Mouse (Mus musculus): ENCODE data around the gene Suclg2.

The Suclg2 gene

DNA sequence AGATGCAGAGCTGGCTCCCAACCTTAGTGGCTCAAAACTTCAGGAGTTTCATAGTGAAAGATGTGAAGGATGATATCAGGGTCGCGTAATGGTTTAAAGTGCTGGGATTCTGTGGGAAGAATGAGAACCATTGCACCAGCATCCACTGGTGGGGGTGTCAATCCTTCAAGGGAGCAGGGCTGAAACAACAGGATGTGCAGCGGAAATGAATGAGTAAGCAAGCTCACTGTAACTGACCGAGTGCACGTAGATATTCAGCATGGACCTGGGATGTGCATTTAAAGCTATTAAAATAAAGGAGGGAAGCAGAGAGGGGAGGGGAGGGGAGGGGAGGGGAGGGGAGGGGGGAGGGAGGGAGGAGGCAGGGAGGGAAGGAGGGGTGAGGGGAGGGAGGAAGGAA, 18.4 kb downstream of the Suclg2 start:
- no peak for DNase-seq (ENCODE audit: low spot score in 2 of 2)

DNA sequence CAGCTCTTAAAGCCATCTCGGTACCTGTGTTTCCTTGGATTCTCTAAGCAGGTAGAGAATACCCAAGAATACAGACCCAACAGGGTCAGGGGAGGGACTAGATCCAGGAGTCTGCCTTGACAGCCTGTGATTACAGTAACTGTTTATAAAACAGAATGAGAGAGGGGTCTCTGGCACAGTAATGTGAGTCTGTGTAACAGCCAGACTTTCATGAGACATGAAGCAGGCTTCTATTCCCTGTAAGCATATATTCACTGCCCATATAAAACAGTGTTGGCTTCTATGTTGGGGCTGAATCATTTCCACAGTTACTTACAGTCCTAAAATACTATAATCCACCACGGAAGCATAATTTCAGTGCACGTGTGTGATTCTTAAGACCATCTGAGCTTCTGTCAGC, 19.3 kb downstream of the Suclg2 start:
- no peak for DNase-seq (ENCODE audit: low spot score in 2 of 2)

DNA sequence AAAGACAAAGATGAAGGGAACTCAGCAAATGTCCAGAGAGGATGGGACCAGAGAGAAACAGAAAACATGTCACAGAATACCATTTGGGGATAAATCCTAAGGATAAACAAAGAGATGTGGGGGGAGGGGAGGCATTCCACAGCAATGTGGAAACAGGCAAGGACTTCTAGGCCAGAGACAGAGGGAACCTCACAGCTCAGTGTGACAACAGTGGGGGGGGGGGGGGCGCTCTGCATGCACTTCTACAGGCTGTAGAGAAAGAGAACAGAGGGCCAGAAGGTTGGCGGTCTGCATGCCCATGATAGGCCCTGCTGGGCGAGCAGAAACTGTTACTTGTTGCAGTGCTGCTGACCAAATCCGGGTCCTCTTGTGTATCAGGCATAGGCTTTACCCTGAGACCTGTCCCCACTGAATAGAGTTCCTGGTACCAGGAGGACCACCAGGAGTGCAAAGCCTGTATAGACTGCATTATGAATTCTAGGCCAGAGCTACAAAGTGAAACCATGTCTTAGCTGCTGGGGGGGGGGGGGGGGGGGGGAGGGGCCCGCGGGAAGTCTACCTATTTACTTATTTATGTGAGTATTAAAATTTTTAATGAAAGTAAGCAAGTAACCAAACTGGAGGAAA, 20.0 kb downstream of the Suclg2 start:
- DNase-seq (ENCODE audit: low spot score in 2 of 2), result no peak

DNA sequence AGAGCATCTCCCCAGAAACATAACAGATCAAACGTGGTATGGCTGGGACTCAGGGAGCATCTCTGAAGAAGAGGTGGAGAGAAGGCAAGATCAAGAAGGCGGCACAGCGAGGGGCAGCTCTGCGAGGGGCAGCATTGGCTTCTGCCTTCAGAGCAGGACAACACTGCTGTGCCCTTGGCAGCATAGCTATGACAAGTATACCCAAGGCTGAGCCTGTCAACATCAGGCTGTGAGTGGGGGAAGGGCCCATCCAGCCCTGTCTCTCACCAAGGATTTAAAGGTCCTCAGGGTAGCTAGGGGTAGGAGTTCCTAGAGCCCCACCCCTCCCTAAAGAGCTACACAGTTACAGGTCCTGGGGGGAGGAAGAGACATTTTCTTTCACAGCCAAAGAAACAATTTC, 23.7 kb downstream of the Suclg2 start:
- DNase-seq (ENCODE audit: low spot score in 2 of 2), result no peak

DNA sequence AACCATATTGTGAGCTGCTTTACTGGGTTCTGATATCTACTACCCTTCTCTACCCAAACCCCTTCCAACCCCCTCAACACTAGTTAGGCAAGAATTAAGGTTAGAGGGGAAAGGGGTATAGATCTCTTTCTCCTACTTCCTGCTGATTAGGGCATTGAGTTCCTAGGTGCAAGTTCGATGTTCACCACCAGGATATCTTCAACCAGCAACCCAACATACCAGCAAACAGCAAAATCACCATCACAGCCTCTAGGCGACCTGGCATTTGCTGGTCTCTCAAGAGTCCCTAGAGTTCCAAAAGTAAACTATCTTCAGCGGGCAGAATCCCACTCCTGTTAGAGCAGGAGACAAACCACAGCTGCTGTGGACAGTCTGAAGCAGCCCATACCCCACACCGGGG, 33.4 kb downstream of the Suclg2 start:
- no peak for DNase-seq (ENCODE audit: low spot score in 2 of 2)

DNA sequence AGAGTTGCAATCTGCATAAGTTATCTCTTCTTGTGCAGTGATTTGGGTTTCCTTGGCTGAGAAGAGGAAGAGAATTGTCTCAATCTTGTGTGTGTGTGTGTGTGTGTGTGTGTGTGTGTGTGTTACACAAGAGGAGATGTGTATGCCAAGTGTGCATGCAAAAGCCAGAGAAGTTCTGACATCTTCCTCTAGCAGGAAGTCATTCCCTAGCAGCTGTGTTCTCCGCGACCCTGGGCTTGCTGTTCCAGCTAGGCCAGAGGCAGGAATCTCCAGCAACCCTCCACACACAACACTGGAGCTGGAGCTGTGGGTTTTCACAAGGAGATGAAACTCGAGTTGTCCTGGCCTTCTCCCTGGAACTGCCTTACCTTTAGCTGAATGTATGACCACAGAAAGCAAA, 38.9 kb downstream of the Suclg2 start:
- no peak for DNase-seq (ENCODE audit: low spot score in 2 of 2)

DNA sequence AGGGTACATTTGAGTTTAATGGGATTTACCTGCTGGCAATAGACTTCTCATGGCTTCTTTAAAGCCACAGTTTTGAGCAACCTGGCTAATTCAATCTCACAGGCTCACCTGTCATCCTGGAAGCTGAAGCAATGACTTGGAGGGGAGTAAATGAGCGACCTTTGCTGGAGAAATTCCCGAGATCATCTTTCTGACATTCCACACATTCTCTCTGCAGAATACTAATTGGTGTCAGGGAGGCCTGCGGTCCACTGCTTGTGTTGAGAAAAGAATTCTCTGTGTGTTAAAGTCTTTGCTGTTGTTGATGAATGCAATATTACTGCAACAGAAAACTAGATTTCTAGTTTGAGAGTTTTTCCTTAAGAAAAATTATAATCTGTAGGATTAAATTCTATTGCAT, 39.3 kb downstream of the Suclg2 start:
- DNase-seq (ENCODE audit: low spot score in 2 of 2), result no peak

DNA sequence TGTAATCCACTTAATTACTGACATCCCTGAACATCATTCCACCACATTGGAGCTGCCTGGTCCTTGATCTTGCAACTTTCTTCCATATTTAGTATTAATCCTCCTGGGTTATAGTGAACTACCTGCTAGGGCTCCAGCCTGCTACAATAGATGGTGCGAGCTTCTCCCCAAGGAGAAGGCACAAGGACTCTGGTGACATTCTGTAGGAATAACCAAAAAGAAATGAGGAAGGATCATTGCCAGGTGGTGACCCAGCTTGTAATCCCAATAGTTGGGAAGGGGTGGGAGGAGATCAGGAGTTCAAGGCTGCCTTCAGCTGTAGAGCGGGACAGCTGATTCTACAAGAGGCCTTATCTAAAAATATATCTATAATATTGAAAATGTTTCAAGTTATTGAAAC, 41.6 kb downstream of the Suclg2 start:
- DNase-seq (ENCODE audit: low spot score in 2 of 2), result no peak

DNA sequence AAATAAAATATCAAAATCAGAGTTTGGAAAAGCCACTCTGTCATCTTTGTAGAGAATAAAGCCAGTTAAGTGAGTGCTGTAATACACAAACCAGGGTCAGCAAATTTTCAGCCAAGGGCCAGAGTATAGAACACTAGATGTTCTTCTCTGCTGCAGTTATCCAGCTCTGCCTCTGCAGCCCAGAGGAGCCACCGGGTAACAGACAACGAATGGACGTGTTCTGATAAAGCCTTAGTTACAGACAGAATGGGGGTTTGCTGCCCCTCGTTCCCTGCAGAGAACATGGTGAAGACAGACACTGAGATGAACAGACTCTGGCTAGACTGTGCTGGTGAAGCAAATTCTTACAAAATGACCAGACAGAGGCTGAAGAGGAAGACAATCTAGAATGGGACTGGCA, 42.2 kb downstream of the Suclg2 start:
- no peak for DNase-seq (ENCODE audit: low spot score in 2 of 2)

DNA sequence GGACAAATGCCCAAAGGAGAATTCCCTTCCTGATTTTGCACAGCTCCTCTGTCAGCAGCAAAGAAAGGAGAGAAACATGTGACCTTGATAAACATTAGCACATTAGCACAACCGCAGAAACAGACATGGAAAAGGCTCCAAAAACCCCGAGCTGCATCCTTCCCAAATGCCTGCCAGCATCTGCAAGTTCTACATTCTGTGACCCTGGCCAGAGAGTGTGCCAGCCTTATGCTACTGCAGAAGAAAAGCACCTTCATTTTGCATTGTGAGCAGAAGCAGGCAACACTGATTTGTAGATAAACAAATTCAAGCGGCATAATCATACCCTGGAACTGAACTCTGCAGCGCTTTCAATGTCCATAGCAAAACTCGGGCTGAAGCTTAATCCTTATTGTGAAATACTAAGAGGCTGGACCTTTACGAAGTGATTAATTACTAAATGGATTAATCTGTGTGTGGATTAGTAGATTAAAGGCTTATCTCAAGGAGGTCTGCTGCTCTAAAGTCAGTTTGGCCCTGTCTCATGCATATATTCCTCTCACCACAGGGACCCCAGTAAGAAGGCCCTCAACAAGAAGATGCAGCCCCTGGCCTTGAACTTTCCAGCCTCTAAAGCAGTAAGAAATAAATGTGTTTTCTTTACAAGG, 43.4 kb downstream of the Suclg2 start:
- DNase-seq (ENCODE audit: low spot score in 2 of 2), result no peak

DNA sequence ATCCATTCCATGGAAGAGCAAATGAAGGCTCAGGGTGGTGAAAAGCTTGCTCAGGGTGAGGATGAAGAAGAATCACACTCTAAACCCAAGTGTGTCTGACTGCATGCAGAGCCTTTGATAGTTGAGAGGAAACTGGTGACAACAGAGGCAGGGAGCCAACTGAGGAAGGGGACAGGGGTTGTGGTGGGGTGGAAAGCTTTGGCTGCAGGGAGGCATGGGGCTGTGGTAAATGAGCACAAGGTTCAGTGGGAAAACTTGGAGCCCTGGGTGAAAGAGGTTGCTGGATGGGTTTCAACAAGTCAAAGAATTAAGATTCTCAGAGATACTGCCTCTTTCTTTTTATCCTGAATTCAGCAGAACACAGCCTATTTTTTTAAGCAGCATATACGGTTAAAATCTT, 43.9 kb downstream of the Suclg2 start:
- no peak for DNase-seq (ENCODE audit: low spot score in 2 of 2)

DNA sequence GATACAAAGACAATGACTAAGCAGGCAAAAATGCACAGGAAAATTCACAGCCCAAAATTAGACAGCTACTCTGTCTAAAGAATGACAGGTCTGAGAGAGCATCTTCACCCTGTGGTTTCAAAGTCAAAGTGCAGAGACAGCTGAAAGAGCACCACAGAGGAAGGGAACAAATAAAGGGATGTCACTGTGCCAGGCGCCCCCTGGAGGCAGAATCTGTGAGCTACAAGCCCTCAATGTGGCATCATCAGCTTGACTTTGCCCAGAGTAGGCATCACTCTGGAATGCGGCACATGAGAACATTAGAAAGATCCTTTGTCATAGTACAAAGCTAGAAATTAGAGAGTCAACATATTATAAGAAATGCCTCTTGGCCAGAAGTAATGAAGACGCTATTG, 49.3 kb downstream of the Suclg2 start:
- peak; percentile 34 to 77 for DNase-seq (ENCODE audit: low spot score in 2 of 2)

DNA sequence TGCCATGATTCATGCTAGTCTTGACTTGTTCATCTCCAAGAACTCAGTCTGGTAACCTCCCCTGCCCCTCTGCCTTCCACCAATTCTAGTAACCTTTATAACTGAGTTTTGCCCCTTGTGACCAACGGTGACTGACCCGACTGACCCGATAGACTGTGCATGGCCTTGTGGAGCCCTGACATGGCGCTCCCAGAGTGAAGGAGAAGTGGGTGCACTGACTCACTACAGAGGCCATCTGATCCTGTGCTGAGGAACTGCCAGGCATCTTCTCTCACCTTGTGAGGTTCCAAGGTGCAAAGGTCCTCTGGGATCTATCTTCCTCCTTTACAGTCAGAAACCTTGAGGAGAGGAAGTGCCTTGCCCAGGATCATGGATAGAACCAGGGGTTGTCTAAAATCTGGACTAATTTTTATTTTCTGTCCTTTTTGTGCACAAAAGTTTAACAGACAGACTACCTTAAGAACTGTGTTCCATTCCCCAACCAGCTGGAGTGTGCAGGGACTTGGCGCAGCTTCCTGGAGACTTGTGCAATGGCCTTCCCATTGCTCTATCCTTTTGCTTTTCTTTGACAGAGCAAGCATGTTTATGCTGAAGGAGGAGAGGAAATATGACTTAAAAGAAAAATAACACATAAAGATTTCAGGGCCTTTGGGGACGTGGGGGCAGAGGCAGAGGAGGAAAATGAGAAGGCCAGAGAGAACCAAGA, 49.8 kb downstream of the Suclg2 start:
- no peak for DNase-seq (ENCODE audit: low spot score in 2 of 2)

DNA sequence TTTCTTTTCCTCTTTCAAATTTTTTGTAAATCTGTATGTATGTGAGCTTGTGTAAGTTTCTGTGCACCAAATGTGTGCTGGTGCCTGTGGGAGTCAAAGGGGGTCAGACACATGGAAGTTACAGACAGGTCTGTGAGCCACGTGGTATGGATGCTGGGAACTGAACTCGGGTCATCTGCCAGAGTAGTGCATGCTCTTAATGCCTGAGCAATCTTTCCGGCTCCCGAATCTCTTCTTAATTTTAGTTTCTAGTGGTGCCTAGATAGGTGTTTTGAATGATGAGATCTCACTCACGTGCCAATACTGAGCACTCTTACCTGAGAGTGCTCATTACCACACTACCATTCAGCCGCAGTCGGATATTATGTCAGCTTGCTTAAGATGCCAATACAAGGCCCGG, 60.9 kb downstream of the Suclg2 start:
- DNase-seq (ENCODE audit: low spot score in 2 of 2), result no peak

DNA sequence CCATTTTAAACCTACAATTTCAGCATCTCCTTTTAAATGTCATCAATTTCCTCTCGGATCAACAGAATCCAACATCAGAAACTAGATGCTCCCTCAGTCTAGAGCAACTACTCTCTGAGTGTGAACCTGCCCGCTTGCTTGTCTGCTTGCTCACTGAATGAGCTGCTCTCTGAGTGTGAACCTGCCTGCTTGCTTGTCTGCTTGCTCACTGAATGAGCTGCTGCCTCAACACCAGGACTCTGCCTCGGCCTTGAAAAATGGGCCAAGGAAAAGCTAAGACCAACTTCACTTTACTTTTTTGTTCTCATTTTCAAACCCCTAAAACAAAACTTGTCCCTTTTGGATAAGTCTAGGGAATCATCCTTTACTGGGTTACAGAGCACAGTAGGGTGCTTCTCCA, 64.9 kb downstream of the Suclg2 start:
- no peak for DNase-seq (ENCODE audit: low spot score in 2 of 2)

DNA sequence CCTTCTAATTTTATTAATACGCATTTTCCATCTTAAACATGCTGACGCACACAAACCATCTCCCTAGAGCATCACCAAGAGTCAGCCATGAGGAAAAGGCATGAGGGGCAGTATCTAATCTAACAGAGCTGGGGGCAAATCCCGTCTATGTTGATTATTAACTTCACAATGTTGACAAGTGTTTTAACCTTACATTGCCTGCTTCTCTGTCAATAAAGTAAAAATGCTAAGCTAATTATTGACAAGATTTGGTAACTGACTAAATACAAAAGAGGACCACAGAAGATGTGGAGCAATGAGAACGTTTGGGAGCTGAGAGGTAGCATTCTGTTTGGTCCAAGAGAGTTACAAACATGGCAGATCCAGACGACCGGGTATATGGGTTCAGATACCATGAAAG, 65.8 kb downstream of the Suclg2 start:
- no peak for DNase-seq (ENCODE audit: low spot score in 2 of 2)

DNA sequence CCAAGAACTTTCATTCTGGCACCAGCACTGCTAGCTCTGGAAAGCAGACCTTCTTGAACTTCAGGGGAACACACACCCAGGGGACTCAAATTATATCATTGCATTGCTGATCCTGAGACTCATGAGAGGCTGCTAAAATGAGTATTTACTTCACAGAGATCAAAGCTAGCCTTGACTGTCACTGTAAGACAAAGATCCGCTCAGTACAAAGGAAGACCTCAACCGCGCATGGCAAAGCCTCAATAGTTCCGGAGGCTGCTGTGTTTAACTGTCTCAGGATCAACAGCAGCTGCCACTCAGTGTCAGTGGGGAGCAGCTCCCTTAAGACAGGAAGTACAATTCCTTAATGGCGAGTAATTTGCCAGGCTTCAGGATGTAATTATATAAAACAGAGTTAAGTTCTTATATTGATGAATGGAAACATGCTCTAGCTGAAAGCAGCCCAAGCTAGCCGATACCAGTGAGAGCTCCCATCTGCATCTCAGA, 67.2 kb downstream of the Suclg2 start:
- DNase-seq (ENCODE audit: low spot score in 2 of 2), result no peak

DNA sequence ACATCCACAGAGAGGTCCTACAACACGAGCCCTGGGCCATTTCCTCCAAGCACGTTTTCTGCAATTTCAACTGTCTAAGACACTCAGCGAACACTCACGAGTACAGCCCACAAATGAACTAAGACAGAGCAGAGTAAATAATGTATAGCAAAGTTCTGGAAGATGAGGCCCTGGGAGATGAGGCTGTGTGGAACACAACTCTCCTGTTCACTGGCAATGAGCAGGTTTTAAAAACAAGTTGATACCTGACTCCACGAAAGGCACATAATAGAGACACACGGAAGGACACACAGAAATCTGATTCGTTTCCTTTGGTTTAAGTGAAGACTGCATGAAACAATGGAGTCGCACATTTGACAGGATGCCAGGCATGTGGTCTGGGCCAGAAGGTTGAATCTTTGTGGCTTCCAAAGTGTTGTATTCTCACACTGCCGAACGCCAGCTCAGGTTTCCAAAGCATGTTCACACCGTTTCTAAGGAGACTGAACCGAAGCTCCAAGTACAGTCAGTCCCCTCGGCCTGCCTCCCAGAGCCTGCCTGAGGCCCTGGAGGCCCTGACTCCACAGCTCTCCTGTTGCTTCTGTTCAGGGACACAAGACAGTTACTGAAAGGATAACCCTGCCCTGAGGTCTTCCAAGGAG, 68.4 kb downstream of the Suclg2 start:
- DNase-seq (ENCODE audit: low spot score in 2 of 2), result no peak

DNA sequence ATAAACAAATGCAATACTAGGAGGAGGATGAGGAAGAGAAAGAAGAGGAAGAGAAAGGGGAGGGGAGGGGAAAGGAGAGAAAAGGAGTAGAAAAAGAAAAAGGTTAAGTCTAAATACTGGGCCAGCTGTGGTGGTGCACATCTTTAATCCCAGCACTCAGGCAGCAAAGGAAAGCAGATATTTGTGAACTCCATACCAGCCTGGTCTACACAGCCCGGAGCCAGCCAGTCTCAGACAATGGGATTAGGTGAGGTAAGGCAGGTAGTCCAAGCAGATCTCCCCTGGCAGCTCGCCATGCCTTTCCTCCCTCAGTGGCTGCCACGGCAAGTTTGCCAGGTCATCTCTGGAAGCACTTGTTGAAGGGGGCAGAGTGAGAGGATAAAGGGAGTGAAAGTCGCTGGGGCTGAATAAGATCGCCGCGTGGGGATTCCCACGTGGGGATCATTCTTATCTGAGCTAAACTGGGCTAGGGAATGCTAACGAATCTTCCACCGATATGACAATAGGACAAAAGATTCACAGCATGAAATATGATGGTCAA, 69.4 kb downstream of the Suclg2 start:
- DNase-seq (ENCODE audit: low spot score in 2 of 2), result no peak

DNA sequence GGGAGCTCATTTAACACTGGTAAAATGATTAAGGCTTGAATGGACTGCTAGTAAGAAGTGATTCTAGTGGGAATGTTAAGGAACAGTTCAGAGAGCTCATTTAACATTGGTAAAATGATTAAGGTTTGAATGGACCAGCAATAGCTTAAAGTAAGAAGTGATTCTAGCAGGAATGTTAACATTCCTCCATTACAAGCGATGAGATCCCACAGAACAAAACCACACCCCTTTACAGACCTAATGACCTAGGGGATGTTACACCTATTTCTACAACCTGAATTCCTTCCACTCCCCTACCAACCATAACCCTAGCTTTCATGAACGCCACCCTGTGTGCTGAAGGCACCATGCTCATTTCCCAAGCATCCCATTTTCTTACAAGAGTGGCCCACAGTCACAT, 81.2 kb downstream of the Suclg2 start:
- DNase-seq (ENCODE audit: low spot score in 2 of 2), result no peak

DNA sequence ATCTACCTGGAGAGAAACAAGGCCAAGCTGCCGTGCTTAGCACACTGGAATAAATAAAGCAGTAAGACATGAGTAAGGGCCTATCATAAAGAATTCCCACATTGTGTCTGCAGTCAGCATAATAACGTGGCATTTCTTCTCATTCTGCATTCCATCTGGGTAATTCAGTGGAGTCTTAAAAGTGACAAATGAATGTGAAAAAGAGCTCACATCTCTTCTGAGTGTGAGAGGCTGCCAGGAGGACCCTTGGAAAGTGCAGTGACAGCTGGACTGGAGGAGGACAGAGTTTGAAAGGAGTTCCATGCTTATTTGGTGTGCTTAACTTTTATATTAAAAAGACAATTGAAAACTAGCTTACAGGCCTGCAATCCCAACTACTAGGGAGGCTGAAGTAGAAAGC, 83.2 kb downstream of the Suclg2 start:
- DNase-seq (ENCODE audit: low spot score in 2 of 2), result no peak

DNA sequence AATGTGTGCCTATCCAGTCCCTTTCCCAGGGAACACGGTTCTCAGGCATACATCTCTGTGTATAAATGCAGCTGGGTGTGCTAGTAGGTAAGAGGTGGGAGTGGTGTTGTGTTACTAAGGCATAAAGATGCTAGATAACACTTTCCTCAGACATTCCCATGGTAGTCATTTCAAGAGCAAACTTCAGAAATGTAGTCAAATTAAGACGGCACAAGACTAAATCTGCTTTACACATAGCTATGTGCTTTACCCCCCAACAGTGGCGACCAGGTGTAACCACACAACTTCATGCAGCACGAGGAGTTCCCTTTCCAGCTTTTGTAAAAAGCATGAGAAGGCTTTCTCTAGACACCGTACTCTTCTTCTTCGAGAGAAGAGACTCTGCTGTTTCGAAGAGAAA, 89.5 kb downstream of the Suclg2 start:
- DNase-seq (ENCODE audit: low spot score in 2 of 2), result no peak

DNA sequence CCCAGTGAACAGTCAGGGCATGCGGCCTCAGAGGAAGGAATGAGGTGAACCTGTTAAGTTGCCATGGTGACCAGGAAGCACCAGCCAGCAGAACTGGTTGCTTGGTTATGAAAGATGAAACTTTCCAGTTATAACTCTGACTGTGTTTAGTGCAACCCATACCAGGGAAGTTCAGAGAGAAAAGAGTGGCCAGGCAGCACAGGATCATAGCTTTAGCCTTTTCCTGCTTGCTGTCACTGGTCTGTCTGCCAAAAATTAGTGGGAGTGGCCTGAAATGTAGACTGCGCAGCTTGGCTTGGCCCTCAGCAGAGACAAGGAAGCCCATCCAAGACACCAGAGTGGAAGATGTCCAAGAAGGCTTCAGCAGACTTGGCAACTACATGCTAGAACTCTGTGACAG, 96.8 kb downstream of the Suclg2 start:
- no peak for DNase-seq (ENCODE audit: low spot score in 2 of 2)

Measured in spleen, postnatal 4 days (tissue).